Mouse (Mus musculus) layer of hippocampus, adult 11-12 months (tissue): ENCODE results near the gene Apof.
"Not testable (repeated sequence)": the region's sequence is repeated elsewhere in the genome, so short reads cannot be mapped to it uniquely, and the experiment has no call there.

Experiments used
- DNase-seq: peaks from one replicate; pipeline ENCODE4 v3.0.0; 2022; ENCODE audit warnings: low spot score

Gene Apof

DNA sequence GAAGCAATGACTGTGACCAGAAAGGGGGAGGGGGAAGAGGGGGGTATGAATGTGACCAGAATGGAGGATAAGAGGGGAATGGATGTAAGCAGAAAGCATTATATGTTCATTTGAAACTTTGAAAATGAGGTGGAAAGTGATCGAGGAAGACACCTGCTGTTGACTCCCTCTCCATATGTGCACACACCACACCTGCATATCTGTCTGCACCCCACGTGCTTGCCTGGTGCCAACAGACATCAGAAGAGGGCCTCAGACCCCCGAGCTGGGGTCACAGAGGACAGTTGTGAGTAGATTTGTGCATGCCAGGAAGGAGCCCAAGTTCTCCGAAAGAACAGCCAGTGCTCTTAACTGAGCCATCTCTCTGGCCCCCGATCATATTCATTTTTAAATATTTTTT is 8.5 kb upstream of the Apof start:
- no peak for DNase-seq

DNA sequence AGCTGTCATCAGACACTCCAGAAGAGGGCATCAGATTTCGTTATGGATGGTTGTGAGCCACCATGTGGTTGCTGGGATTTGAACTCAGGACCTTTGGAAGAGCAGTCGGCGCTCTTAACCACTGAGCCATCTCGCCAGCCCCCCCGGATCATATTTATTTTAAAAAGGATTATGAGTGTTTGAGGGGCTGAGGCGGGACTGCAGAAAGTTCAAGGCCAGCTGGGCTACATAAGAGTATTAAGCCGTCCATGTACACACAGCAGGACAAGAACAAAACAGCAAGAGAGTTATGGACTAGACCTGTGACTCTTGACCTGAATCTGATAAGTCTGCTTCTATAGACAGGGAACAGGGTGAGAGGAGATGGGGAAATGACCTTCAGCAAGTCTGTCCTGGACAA is 8.1 kb upstream of the Apof start:
- DNase-seq = not testable (repeated sequence)

- DNase-seq = no peak
Observed at GRCm38 (mm10) chr10:128262300-128262699, 6.2 kb upstream of the Apof start.

GRCm38 (mm10) chr10:128263393-128264310 is 4.8 kb upstream of the Apof start:
- no peak for DNase-seq

DNA sequence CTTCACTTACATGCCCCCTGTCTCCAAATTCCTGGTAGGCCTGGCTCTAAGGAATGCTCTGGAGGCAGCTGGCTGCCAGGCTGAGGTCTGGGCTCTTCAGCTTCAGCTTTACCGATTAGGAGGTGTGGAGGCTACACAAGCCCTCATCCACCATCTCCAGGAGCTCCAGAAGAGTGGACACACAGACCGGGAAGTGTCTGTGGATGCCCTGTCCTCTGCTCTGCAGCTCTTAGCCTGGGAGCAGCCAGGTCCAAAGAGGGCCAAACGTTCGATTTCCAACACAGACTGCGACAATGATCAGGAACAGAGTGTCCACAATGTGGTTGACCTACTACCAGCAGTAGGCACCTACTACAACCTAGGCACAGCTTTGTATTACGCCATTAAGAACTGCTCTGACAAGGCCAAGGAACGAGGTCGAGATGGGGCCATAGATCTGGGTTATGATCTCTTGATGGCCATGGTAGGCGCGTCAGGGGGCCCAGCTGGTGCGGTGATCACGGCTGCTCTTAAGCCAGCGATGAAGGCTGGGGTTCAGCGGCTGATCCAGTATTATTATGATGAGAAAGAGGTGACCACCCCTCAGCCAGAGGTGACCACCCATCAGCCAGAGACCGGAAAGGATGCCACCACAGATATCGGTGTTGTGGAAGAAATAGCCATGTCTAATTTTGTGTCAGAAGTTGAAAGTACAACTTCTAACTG is 887 bp downstream of the Apof start:
- DNase-seq = peak; percentile 11

DNA sequence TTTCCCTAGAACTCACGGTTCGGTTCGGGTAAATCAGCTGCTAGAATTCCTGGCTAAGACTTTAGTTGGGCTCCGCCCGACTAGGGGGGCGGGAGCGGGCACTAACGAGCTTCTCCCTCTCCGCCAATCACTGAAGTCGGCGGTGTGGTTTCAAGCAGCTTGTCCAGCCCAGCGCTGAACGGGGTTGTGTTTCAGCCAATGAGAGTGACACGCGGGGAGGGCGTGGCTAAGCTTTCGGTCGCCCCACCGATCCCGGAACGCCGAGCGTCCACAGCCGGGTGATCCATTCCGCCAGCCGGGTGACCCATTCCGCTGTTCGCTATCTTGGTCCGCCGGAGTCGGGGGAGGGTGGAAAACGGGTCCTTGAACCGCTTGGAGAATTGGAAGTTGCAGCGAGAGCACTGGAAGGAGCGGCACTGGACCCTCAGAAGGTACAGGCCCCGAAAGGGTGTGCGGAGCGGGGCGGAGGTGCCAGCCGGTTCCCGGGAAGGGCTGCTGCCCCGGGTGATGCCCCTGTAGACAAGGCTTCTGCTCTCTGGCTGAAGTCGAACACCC is 1.9 kb downstream of the Apof start, which contains the start of gene Stat2:
Stat2 (plus strand) TSS at position 273 of the 555 bp plus-strand sequence.
- DNase-seq = peak; percentile 97

GRCm38 (mm10) chr10:128270866-128271265 is 2.4 kb downstream of the Apof start:
- DNase-seq = no peak

GRCm38 (mm10) chr10:128271883-128272282 is 3.4 kb downstream of the Apof start:
- DNase-seq = no peak

DNA sequence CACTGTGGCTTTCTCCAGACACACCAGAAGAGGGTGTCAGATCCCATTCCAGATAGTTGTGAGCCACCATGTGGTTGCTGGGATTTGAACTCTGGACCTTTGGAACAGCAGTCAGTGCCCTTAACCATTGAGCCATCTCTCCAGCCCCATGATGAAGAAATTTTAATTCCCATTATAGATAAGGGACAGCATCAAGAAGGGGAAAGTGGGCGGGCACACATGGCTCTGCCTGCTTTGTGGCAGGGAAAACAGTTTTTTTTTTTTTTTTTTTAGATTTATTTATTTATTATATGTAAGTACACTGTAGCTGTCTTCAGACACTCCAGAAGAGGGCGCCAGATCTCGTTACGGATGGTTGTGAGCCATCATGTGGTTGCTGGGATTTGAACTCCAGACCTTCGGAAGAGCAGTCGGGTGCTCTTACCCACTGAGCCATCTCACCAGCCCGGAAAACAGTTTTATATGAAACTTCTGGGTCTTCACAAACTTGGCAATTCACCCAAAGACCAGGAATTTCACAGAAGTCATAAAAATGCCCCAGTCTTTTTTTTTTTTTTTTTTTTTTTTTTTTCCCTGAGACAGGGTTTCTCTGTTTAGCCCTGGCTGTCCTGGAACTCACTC is 4.5 kb downstream of the Apof start:
- not testable (repeated sequence) for DNase-seq

DNA sequence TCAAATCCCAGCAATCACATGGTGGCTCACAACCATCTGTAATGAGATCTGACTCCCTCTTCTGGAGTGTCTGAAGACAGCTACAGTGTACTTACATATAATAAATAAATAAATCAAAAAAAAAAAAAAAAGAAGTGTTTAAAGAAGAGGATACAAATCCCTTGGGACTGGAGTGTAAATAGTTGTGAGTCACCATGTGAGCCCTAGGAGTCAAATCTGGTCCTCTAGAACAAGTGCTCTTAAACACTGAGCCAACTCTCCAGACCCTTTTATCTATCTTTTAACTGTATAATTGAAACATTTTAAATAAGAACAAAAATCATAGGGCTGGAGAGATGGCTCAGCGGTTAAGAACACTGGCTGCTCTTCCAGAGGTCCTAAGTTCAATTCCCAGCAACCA is 6.9 kb downstream of the Apof start:
- not testable (repeated sequence) for DNase-seq

DNA sequence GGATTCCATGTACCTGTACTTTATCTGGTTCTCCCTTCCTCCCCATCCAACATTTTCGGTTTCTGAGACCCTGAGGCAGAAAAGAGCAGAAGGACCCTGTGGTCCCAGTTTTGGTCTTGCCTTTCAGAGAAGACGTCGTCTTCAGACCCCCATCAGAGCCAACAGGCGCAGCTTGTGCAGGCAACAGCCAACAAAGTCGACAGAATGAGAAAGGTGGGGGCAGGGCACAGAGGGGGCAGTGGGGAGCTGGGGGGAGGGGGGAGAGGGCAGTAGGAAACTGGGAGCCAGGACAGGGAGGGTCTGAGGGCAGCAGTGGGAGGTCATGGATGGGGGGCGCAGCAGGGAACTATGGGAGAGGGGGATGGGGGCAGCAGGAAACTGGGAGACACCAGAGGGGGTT is 9.7 kb downstream of the Apof start:
- DNase-seq = no peak

DNA sequence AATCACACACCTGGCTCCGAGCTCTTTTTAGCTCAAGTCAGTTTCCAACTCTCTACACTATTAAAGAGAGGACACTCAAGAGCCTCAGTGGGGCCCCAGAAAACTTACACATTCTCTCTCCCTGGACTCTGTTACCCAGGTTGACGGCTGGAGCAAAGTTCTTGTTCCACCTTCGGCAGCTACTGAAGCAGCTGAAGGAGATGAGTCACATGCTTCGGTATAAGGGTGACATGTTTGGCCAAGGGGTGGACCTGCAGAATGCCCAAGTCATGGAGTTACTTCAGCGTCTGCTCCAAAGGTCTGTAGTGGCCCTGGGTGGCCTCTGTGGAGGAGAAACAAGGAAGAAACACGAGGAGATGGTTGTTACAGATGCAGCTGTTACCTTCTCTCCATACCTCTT is 12.5 kb downstream of the Apof start:
- no peak for DNase-seq

- no peak for DNase-seq
Observed at GRCm38 (mm10) chr10:128281682-128282081, 13.2 kb downstream of the Apof start.

GRCm38 (mm10) chr10:128282886-128283450 is 14.5 kb downstream of the Apof start:
- DNase-seq = no peak

- DNase-seq = peak; percentile 48
Observed at GRCm38 (mm10) chr10:128283604-128284579, 15.4 kb downstream of the Apof start.

GRCm38 (mm10) chr10:128290594-128290993 is 22.1 kb downstream of the Apof start:
- not testable (repeated sequence) for DNase-seq

GRCm38 (mm10) chr10:128296370-128297090 is 28.1 kb downstream of the Apof start:
- no peak for DNase-seq

GRCm38 (mm10) chr10:128297221-128297620 is 28.8 kb downstream of the Apof start:
- DNase-seq = no peak

DNA sequence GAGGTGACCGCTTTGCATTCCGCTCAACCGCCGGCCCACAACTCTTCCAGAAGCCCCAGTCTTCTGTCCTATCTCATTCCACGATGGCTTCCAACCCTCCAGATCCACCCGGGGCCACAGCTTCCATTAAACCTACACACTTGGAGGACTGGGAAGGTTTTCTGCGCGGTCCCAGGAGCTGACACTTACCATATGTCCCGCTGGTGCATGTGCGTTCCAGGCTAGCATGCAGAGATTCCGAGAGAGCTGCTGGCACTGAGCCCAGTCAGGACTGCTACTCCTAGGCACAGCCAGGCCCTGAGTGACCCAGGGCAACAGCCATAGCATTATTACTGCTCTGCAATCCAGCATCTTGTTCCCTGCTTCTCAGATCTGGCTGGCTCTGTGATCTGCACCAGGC is 29.2 kb downstream of the Apof start:
- no peak for DNase-seq

DNA sequence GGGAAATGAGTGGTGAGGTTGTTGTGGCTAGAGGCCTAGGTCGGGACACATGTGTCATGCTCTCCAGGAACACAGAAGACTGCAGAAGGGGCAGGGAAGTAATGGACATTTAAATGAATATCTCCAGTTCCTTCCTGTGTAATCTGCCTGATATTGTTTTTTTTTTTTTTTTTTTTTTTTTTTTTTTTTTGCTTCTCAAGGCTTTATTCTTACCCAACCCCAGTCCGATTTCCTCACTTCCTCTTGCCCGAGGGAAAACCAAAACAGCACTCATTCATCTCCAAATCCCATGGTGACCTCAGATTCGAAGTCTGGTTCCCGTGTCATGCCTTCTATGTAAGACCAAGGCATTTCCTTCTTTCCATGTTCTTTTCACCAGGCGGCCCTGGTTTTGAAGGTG is 29.8 kb downstream of the Apof start:
- no peak for DNase-seq
